Mouse (Mus musculus) MEL (cell line): ENCODE measurements at regions not wholly inside any gene's neighbourhood (a gene's known extent, or its start where the extent isn't known, plus 50 kb on each side); places are given as distances from the start of the nearest gene placed in this dataset.

Experiments
- DNase-seq: peaks from one replicate; pipeline ENCODE4 v3.0.0; 2011; ENCODE audit warnings: low read depth, low spot score
- H3K27ac ChIP-seq: 2 replicates; pipeline ENCODE4 v1.5.1; 2012; ENCODE audit warnings: low read depth, mild to moderate bottlenecking, control low read depth, low read length, moderate library complexity; ENCODE audit not compliant: control insufficient read depth
- H3K27me3 ChIP-seq, 2 experiments: fragments of 150-350 bp in 1 of 2; sonication (generic) in 1 of 2; 2 replicates each; pipeline ENCODE4 v1.6.1; 2012; ENCODE audit warnings: low read length in 2 of 2, mild to moderate bottlenecking in 2 of 2, improper control_type of control experiment in 1 of 2, moderate library complexity in 1 of 2; ENCODE audit not compliant: insufficient read depth in 2 of 2, control insufficient read depth in 1 of 2
- H3K36me3 ChIP-seq, 2 experiments: 2 replicates each; pipeline ENCODE4 v1.6.1; 2012 to 2014; ENCODE audit warnings: low read length in 2 of 2, improper control_type of control experiment in 1 of 2, inconsistent platforms in 1 of 2, mild to moderate bottlenecking in 1 of 2; ENCODE audit not compliant: insufficient read depth in 2 of 2, control insufficient read depth in 1 of 2
- H3K4me1 ChIP-seq, 2 experiments: fragments of 150-350 bp in 1 of 2; sonication (generic) in 1 of 2; 2 replicates each; pipeline ENCODE4 v1.6.1; 2012; ENCODE audit warnings: low read length in 2 of 2, improper control_type of control experiment in 1 of 2, mild to moderate bottlenecking in 1 of 2; ENCODE audit not compliant: insufficient read depth in 2 of 2, control insufficient read depth in 1 of 2
- H3K4me3 ChIP-seq, 2 experiments: fragments of 150-350 bp in 1 of 2; sonication (generic) in 1 of 2; 2 replicates each; pipeline ENCODE4 v1.5.1; 2012; ENCODE audit warnings: low read depth in 2 of 2, low read length in 2 of 2, mild to moderate bottlenecking in 2 of 2, moderate library complexity in 2 of 2, control low read depth in 1 of 2, improper control_type of control experiment in 1 of 2; ENCODE audit not compliant: control insufficient read depth in 1 of 2, insufficient read depth in 1 of 2
- H3K79me2 ChIP-seq: 2 replicates; pipeline ENCODE4 v1.6.1; 2012; ENCODE audit warnings: mild to moderate bottlenecking, low read length, moderate library complexity; ENCODE audit not compliant: control insufficient read depth, poor library complexity, insufficient read depth
- H3K9ac ChIP-seq: 2 replicates; pipeline ENCODE4 v1.6.1; 2012; ENCODE audit warnings: low read depth, mild to moderate bottlenecking, control low read depth, low read length, moderate library complexity; ENCODE audit not compliant: control insufficient read depth, poor library complexity, severe bottlenecking
- H3K9me3 ChIP-seq: fragments of 150-350 bp; sonication (generic); replicated peaks from 2 replicates; pipeline ENCODE4 v1.6.1; 2012; ENCODE audit warnings: mild to moderate bottlenecking, low read length, improper control_type of control experiment, moderate library complexity; ENCODE audit not compliant: insufficient read depth
- CHD2 ChIP-seq: IDR thresholded peaks from 2 replicates; pipeline ENCODE4 v1.6.1; 2011; ENCODE audit warnings: low read length, improper control_type of control experiment
- ELF1 ChIP-seq: IDR thresholded peaks from 2 replicates; pipeline ENCODE4 v1.6.1; 2014; ENCODE audit warnings: low read depth, mild to moderate bottlenecking, inconsistent platforms, low read length, improper control_type of control experiment, moderate library complexity
- EP300 ChIP-seq, 2 experiments: IDR thresholded peaks; 2 replicates each; pipeline ENCODE4 v1.6.1; 2011; ENCODE audit warnings: improper control_type of control experiment in 2 of 2, low read length in 2 of 2, low read depth in 1 of 2, mild to moderate bottlenecking in 1 of 2
- GABPA ChIP-seq: IDR thresholded peaks from 2 replicates; pipeline ENCODE4 v1.6.1; 2012; ENCODE audit warnings: low read depth, mild to moderate bottlenecking, inconsistent platforms, low read length, improper control_type of control experiment, moderate library complexity
- HCFC1 ChIP-seq: IDR thresholded peaks from 2 replicates; pipeline ENCODE4 v1.6.1; 2012; ENCODE audit warnings: low read depth, mild to moderate bottlenecking, inconsistent platforms, low read length, improper control_type of control experiment, moderate library complexity
- KAT2A ChIP-seq: conservative IDR thresholded peaks from 2 replicates; pipeline ENCODE4 v1.6.1; 2012; ENCODE audit warnings: low read depth, low read length, improper control_type of control experiment, inconsistent platforms
- MAFK ChIP-seq: IDR thresholded peaks from 2 replicates; pipeline ENCODE4 v1.6.1; 2011; ENCODE audit warnings: low read depth, mild to moderate bottlenecking, low read length, improper control_type of control experiment, borderline replicate concordance
- MAX ChIP-seq: IDR thresholded peaks from 2 replicates; pipeline ENCODE4 v1.6.1; 2011; ENCODE audit warnings: low read length, improper control_type of control experiment
- MEF2A ChIP-seq: IDR thresholded peaks from 2 replicates; pipeline ENCODE4 v1.6.1; 2014; ENCODE audit warnings: low read depth, mild to moderate bottlenecking, inconsistent platforms, low read length, improper control_type of control experiment; ENCODE audit not compliant: poor library complexity, insufficient replicate concordance, severe bottlenecking; ENCODE audit errors: extremely low read depth
- MXI1 ChIP-seq: IDR thresholded peaks from 2 replicates; pipeline ENCODE4 v1.6.1; 2011; ENCODE audit warnings: mild to moderate bottlenecking, low read depth, low read length, improper control_type of control experiment
- MYC ChIP-seq: IDR thresholded peaks from 2 replicates; pipeline ENCODE4 v1.6.1; 2011; ENCODE audit warnings: low read depth, mild to moderate bottlenecking, low read length, improper control_type of control experiment, moderate library complexity
- NRF1 ChIP-seq: IDR thresholded peaks from 2 replicates; pipeline ENCODE4 v1.6.1; 2014; ENCODE audit warnings: low read depth, mild to moderate bottlenecking, inconsistent platforms, low read length, improper control_type of control experiment, moderate library complexity; ENCODE audit not compliant: poor library complexity, insufficient read depth, severe bottlenecking
- POLR2AphosphoS2 ChIP-seq: IDR thresholded peaks from 2 replicates; pipeline ENCODE4 v1.6.1; 2011; ENCODE audit warnings: low read length, improper control_type of control experiment
- POLR2AphosphoS5 ChIP-seq: IDR thresholded peaks from 2 replicates; pipeline ENCODE4 v1.6.1; 2012; ENCODE audit warnings: low read depth, borderline replicate concordance, mild to moderate bottlenecking, inconsistent platforms, low read length, moderate library complexity, mixed read lengths
- RAD21 ChIP-seq: IDR thresholded peaks from 2 replicates; pipeline ENCODE4 v1.6.1; 2011; ENCODE audit warnings: mild to moderate bottlenecking, low read depth, low read length, improper control_type of control experiment
- TCF12 ChIP-seq: IDR thresholded peaks from 2 replicates; pipeline ENCODE4 v1.6.1; 2014; ENCODE audit warnings: low read depth, mild to moderate bottlenecking, inconsistent platforms, low read length, improper control_type of control experiment, moderate library complexity
- UBTF ChIP-seq: IDR thresholded peaks from 2 replicates; pipeline ENCODE4 v1.6.1; 2012; ENCODE audit warnings: low read depth, mild to moderate bottlenecking, inconsistent platforms, low read length, improper control_type of control experiment, moderate library complexity, borderline replicate concordance; ENCODE audit not compliant: insufficient read depth
- USF1 ChIP-seq: IDR thresholded peaks from 2 replicates; pipeline ENCODE4 v1.6.1; 2014; ENCODE audit warnings: low read depth, mild to moderate bottlenecking, inconsistent platforms, low read length, improper control_type of control experiment, moderate library complexity
- ZC3H11A ChIP-seq: IDR thresholded peaks from 2 replicates; pipeline ENCODE4 v1.6.1; 2012; ENCODE audit warnings: low read depth, mild to moderate bottlenecking, inconsistent platforms, low read length, improper control_type of control experiment
- ZKSCAN1 ChIP-seq: IDR thresholded peaks from 2 replicates; pipeline ENCODE4 v1.6.1; 2012; ENCODE audit warnings: low read depth, mild to moderate bottlenecking, inconsistent platforms, low read length, improper control_type of control experiment, moderate library complexity
- ZNF384 ChIP-seq: IDR thresholded peaks from 2 replicates; pipeline ENCODE4 v1.6.1; 2012; ENCODE audit warnings: low read depth, mild to moderate bottlenecking, inconsistent platforms, low read length, improper control_type of control experiment

GRCm38 (mm10) chr11:18396397-18396796 is 442.7 kb upstream of the Etaa1 start:
- no peak for DNase-seq
- TF ChIP-seq ZKSCAN1 (no peak), KAT2A (no peak), MYC (no peak), NRF1 (no peak), TCF12 (no peak), EP300 (IDR thresholded peaks at IDR 0.05; ENCODE audit: low read depth in 1 of 2, low read length in 2 of 2) (no peak), CHD2 (no peak), POLR2AphosphoS5 (no peak), ZC3H11A (no peak), POLR2AphosphoS2 (no peak), ELF1 (no peak), ZNF384 (no peak), RAD21 (no peak), USF1 (no peak), MXI1 (no peak)
- H3K79me2 ChIP-seq: no peaks in the 10 kb centered on the region
- H3K27ac ChIP-seq: no peak overlapping the region
- H3K4me1 ChIP-seq: no peaks in the 10 kb centered on the region
- no peaks in the 10 kb centered on the region for H3K9me3 ChIP-seq
- no peak overlapping the region for H3K4me3 ChIP-seq
- no peak overlapping the region for H3K9ac ChIP-seq
- peaks cover 2% of the 10 kb centered on the region in 2 experiments; a peak in 3 of 4 replicates for H3K27me3 ChIP-seq
- no peaks in the 10 kb centered on the region for H3K36me3 ChIP-seq

- H3K4me1 ChIP-seq: no peaks in the 10 kb centered on the region
- no peak overlapping the region for H3K27ac ChIP-seq
- no peaks in the 10 kb centered on the region for H3K9me3 ChIP-seq
- TF ChIP-seq MAFK (no peak), USF1 (no peak), POLR2AphosphoS5 (no peak), HCFC1 (no peak), GABPA (no peak), MEF2A (no peak), MAX (no peak), UBTF (no peak), ZC3H11A (no peak), RAD21 (no peak)
- no peak for DNase-seq
- H3K36me3 ChIP-seq: no peaks in the 10 kb centered on the region
- H3K4me3 ChIP-seq: no peak overlapping the region
- no peak overlapping the region for H3K9ac ChIP-seq
- peaks cover 2% of the 10 kb centered on the region in 2 experiments; a peak in 3 of 4 replicates for H3K27me3 ChIP-seq
- H3K79me2 ChIP-seq: no peaks in the 10 kb centered on the region
These were observed 442.0 kb upstream of the Etaa1 start for GRCm38 (mm10) chr11:18395631-18396030.
